Mouse (Mus musculus) forebrain, embryonic 11.5 days (tissue): ENCODE results near the gene Cd3d. TPM values are rescaled to one million over a fixed set of nuclear protein-coding genes. Genes with fewer than 3 reads are reported as not detected.

Experiments
- ATAC-seq: fragments of 200-750 bp; cut with Nextera tagmentation; replicated peaks from 2 replicates; pipeline ENCODE4 v1.8.0; 2017; ENCODE audit warnings: moderate TSS enrichment; ENCODE audit not compliant: low FRiP score
- DNase-seq: peaks from one replicate; pipeline ENCODE4 v3.0.0-alpha.2; 2017; ENCODE audit warnings: low spot score
- H3K27ac ChIP-seq: fragments of 300-500 bp; sonication (generic); 2 replicates; pipeline ENCODE4 v1.5.1; 2014; ENCODE audit warnings: low read depth, low read length
- H3K27me3 ChIP-seq: fragments of 300-500 bp; sonication (generic); 2 replicates; pipeline ENCODE4 v1.6.1; 2014; ENCODE audit warnings: mild to moderate bottlenecking, low read length, mixed read lengths; ENCODE audit not compliant: control insufficient read depth, insufficient read depth
- H3K36me3 ChIP-seq: fragments of 300-500 bp; sonication (generic); 2 replicates; pipeline ENCODE4 v1.6.1; 2014; ENCODE audit warnings: mild to moderate bottlenecking, low read length, moderate library complexity, mixed read lengths; ENCODE audit not compliant: control insufficient read depth, insufficient read depth
- H3K4me1 ChIP-seq: fragments of 300-500 bp; sonication (generic); replicated peaks from 2 replicates; pipeline ENCODE4 v1.6.1; 2014; ENCODE audit warnings: low read length, mixed read lengths; ENCODE audit not compliant: control insufficient read depth, insufficient read depth
- H3K4me2 ChIP-seq: fragments of 300-500 bp; sonication (generic); 2 replicates; pipeline ENCODE4 v1.6.1; 2014; ENCODE audit warnings: low read depth, mild to moderate bottlenecking, low read length, moderate library complexity, mixed read lengths; ENCODE audit not compliant: severe bottlenecking
- H3K4me3 ChIP-seq: fragments of 300-500 bp; sonication (generic); 2 replicates; pipeline ENCODE4 v1.5.1; 2014; ENCODE audit warnings: low read depth, low read length
- H3K9ac ChIP-seq: fragments of 300-500 bp; sonication (generic); 2 replicates; pipeline ENCODE4 v1.6.1; 2014; ENCODE audit warnings: low read length
- H3K9me3 ChIP-seq: fragments of 300-500 bp; sonication (generic); 2 replicates; pipeline ENCODE4 v1.6.1; 2016; ENCODE audit warnings: low read length, mixed read lengths; ENCODE audit not compliant: control insufficient read depth
- WGBS: fragments of 180-500 bp; shearing (Covaris S2); extraction: QIAGEN DNeasy Blood & Tissue Kit; methylation state at CpG from one replicate; pipeline ENCODE4 v1.1.7; 2014; 5-methylcytosine and 5-hydroxymethylcytosine counted together
- polyA plus RNA-seq: library from polyadenylated mRNA; unstranded; fragments of >200 nt; fragmentation: Nextera tagmentation; extraction: Ambion mirVana; gene quantifications from 2 replicates; pipeline ENCODE4 v1.2.1, GENCODE M21; 2014

Cd3d gene
- polyA plus RNA-seq, 1 experiment from 2014 or later = not detected

- no peaks in the 10 kb centered on the region for H3K9me3 ChIP-seq
- H3K4me2 ChIP-seq = no peak overlapping the region
- ATAC-seq = no peak
- no peaks in the 10 kb centered on the region for H3K4me1 ChIP-seq
- H3K27me3 ChIP-seq = no peaks in the 10 kb centered on the region
- H3K36me3 ChIP-seq = no peaks in the 10 kb centered on the region
- no peak overlapping the region for H3K4me3 ChIP-seq
- WGBS = 79% methylated on average over 2 of the region's 2 CpGs
- DNase-seq = no peak
- no peak overlapping the region for H3K27ac ChIP-seq
- no peak overlapping the region for H3K9ac ChIP-seq
Measured at GRCm38 (mm10) chr9:44983001-44983400, 1.4 kb downstream of the Cd3d start.

GRCm38 (mm10) chr9:44985721-44986161 lies 4.2 kb downstream of the Cd3d start:
- WGBS = 88% methylated on average over 3 of the region's 3 CpGs
- no peak for DNase-seq
- no peak overlapping the region for H3K4me2 ChIP-seq

GRCm38 (mm10) chr9:44986242-44986781 lies 4.7 kb downstream of the Cd3d start:
- WGBS = 74% methylated on average over 14 of the region's 14 CpGs
- Histone ChIP-seq H3K27ac (no peak overlapping the region), H3K36me3 (no peaks in the 10 kb centered on the region), H3K4me3 (no peak overlapping the region), H3K9me3 (no peaks in the 10 kb centered on the region), H3K4me2 (no peak overlapping the region), H3K27me3 (no peaks in the 10 kb centered on the region), H3K4me1 (no peaks in the 10 kb centered on the region), H3K9ac (no peak overlapping the region)
- DNase-seq (no peak), ATAC-seq (no peak)

More at GRCm38 (mm10) chr9:44985721-44986161, 4.2 kb downstream of the Cd3d start:
- Histone ChIP-seq H3K4me3 (no peak overlapping the region), H3K36me3 (no peaks in the 10 kb centered on the region), H3K27me3 (no peaks in the 10 kb centered on the region), H3K4me1 (no peaks in the 10 kb centered on the region), H3K9me3 (no peaks in the 10 kb centered on the region), H3K27ac (no peak overlapping the region), H3K9ac (no peak overlapping the region)
- ATAC-seq = no peak

- ATAC-seq (no peak), DNase-seq (no peak)
- no peaks in the 10 kb centered on the region for H3K27me3 ChIP-seq
- 77% methylated on average over 5 of the region's 5 CpGs for WGBS
- H3K27ac ChIP-seq = no peak overlapping the region
- no peak overlapping the region for H3K9ac ChIP-seq
- no peaks in the 10 kb centered on the region for H3K36me3 ChIP-seq
- H3K4me1 ChIP-seq = no peaks in the 10 kb centered on the region
- H3K9me3 ChIP-seq = no peaks in the 10 kb centered on the region
- no peak overlapping the region for H3K4me2 ChIP-seq
- H3K4me3 ChIP-seq = no peak overlapping the region
Measured at GRCm38 (mm10) chr9:44986976-44987375, 5.4 kb downstream of the Cd3d start.

- H3K4me2 ChIP-seq = no peak overlapping the region
- no peak overlapping the region for H3K4me3 ChIP-seq
- DNase-seq = no peak
- no peaks in the 10 kb centered on the region for H3K4me1 ChIP-seq
- WGBS = 87% methylated on average over 2 of the region's 2 CpGs
- no peaks in the 10 kb centered on the region for H3K36me3 ChIP-seq
- H3K9me3 ChIP-seq = no peaks in the 10 kb centered on the region
- no peak overlapping the region for H3K27ac ChIP-seq
- no peak for ATAC-seq
- no peaks in the 10 kb centered on the region for H3K27me3 ChIP-seq
- no peak overlapping the region for H3K9ac ChIP-seq
Measured at GRCm38 (mm10) chr9:44991821-44992220, 10.2 kb downstream of the Cd3d start.

- DNase-seq (no peak), ATAC-seq (no peak)
- Histone ChIP-seq H3K4me3 (no peak overlapping the region), H3K4me2 (no peak overlapping the region), H3K27ac (no peak overlapping the region), H3K4me1 (no peaks in the 10 kb centered on the region), H3K9me3 (no peaks in the 10 kb centered on the region), H3K27me3 (no peaks in the 10 kb centered on the region), H3K36me3 (no peaks in the 10 kb centered on the region), H3K9ac (no peak overlapping the region)
Measured at GRCm38 (mm10) chr9:44992271-44992670, 10.7 kb downstream of the Cd3d start.

GRCm38 (mm10) chr9:44993268-44993667 lies 11.7 kb downstream of the Cd3d start:
- H3K4me1 ChIP-seq = no peaks in the 10 kb centered on the region
- no peak overlapping the region for H3K4me2 ChIP-seq
- no peaks in the 10 kb centered on the region for H3K36me3 ChIP-seq
- H3K9me3 ChIP-seq = no peaks in the 10 kb centered on the region
- no peak for DNase-seq
- ATAC-seq = no peak
- H3K27me3 ChIP-seq = no peaks in the 10 kb centered on the region
- H3K4me3 ChIP-seq = no peak overlapping the region
- WGBS = 93% methylated on average over 2 of the region's 2 CpGs
- no peak overlapping the region for H3K9ac ChIP-seq
- H3K27ac ChIP-seq = no peak overlapping the region

GRCm38 (mm10) chr9:44994962-44995361 lies 13.4 kb downstream of the Cd3d start:
- Histone ChIP-seq H3K27me3 (no peaks in the 10 kb centered on the region), H3K9me3 (no peaks in the 10 kb centered on the region), H3K4me3 (no peak overlapping the region), H3K9ac (no peak overlapping the region), H3K4me2 (no peak overlapping the region), H3K27ac (no peak overlapping the region), H3K4me1 (no peaks in the 10 kb centered on the region), H3K36me3 (no peaks in the 10 kb centered on the region)
- ATAC-seq = no peak
- DNase-seq = no peak
- 80% methylated on average over 4 of the region's 4 CpGs for WGBS

GRCm38 (mm10) chr9:44996590-44996989 lies 15.0 kb downstream of the Cd3d start:
- Histone ChIP-seq H3K36me3 (no peaks in the 10 kb centered on the region), H3K27ac (no peak overlapping the region), H3K4me1 (no peaks in the 10 kb centered on the region), H3K27me3 (no peaks in the 10 kb centered on the region), H3K4me3 (no peak overlapping the region), H3K9ac (no peak overlapping the region), H3K4me2 (no peak overlapping the region), H3K9me3 (no peaks in the 10 kb centered on the region)
- no peak for DNase-seq
- WGBS = 95% methylated on average over 7 of the region's 7 CpGs
- ATAC-seq = no peak
